Mouse (Mus musculus): Measurements from ENCODE around the gene Itga1. TPM values are rescaled to one million over a fixed set of nuclear protein-coding genes. Genes with fewer than 3 reads are reported as not detected.

The Itga1 gene
- polyA plus RNA-seq, 1 experiment from 2014 or later = 23.8 TPM

DNA sequence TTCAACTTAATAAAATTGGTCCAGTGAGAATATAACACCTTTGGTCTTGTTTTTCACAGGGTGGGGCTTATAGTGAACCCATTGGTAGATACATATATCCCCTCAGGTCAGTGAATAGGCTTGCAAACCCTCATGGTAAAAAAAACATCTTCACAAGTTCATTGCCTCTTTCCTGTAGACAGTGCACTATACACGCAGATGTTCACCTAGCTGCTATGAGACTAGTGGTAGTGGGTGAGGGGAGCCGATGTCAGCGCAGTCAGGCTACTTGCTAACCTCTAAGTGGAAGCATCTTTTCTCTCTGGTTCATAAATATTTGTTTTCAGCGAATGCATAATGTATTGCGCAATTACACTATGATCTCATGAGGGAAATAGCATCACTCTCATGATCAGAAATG lies 192.2 kb downstream of the Itga1 start:
- H3K4me3 ChIP-seq (replicated peaks) = no peak overlapping the region
- no peak overlapping the region for H3K27ac ChIP-seq
- H3K4me1 ChIP-seq = no peaks in the 10 kb centered on the region
- ATAC-seq (ENCODE audit: insufficient read depth, low FRiP score, low read depth) = no peak
- no peaks in the 10 kb centered on the region for H3K36me3 ChIP-seq
- no peaks in the 10 kb centered on the region for H3K27me3 ChIP-seq (replicated peaks)
- no peaks in the 10 kb centered on the region for H3K9me3 ChIP-seq
- 93% methylated on average over 5 of the region's 5 CpGs for WGBS
- no peak overlapping the region for H3K9ac ChIP-seq
- no peak overlapping the region for H3K4me2 ChIP-seq

DNA sequence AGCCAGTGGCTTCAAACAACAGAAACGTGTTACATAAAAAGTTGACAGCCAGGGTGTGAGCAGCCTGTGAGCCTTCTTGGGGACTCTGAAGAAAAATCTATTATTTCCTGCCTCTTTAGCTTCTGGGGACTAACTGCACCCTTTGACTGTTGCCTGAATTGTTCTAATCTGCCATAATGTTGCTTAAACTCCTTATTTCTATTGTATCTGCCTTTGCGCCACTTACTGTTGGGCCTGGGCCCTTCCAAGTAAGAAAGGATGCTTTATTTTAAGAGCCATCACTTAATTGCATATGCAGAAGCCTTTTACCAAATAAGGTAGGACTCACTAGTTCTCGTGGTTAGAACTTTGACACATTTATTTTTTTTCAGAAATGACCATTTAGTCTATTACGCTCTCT lies 193.9 kb downstream of the Itga1 start:
- ATAC-seq (ENCODE audit: insufficient read depth, low FRiP score, low read depth) = no peak
- no peak overlapping the region for H3K9ac ChIP-seq
- no peaks in the 10 kb centered on the region for H3K9me3 ChIP-seq
- no peak overlapping the region for H3K4me3 ChIP-seq (replicated peaks)
- H3K4me2 ChIP-seq = no peak overlapping the region
- H3K27ac ChIP-seq = no peak overlapping the region
- no peaks in the 10 kb centered on the region for H3K36me3 ChIP-seq
- H3K4me1 ChIP-seq = no peaks in the 10 kb centered on the region
- H3K27me3 ChIP-seq (replicated peaks) = no peaks in the 10 kb centered on the region
- WGBS = 81% methylated on average over 4 of the region's 4 CpGs

Other genes starting within 250 kb of the Itga1 start
- gene Itga2, start 169.9 kb downstream of the Itga1 start, polyA plus RNA-seq (2015; fragmentation: Nextera tagmentation; extraction: Ambion mirVana) = 8.6 and 9.2 TPM in 2 replicates
- gene Pelo, start 11.8 kb downstream of the Itga1 start, polyA plus RNA-seq (2015; fragmentation: Nextera tagmentation; extraction: Ambion mirVana) = 5.1 and 5.5 TPM in 2 replicates
- gene Gm49395, start within 50 bp of the Itga1 start, polyA plus RNA-seq (2015; fragmentation: Nextera tagmentation; extraction: Ambion mirVana) = 7.1 and 7.3 TPM in 2 replicates